Comparison of ENCODE assay signal across 28 mouse cellular contexts in the genomic region with DNA sequence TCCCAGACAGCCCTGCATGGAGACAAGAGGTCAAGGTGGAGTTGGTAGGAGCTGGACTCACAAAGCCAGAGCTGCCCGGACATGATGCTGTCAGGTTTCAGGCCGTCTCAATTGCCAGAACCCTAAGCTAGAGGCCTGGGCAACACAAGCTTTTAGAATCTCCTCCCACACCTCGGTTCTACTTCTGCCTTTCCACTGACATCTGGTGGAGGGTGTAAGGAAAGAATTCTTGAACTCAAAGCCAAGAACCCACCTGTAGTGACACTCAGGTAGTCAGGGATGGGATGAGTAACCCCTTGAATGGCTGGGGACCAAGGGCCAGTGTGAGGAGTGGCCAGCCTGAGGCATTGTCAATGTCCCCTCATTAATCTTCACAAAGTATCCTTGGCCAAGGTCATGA.
DNase-seq lines count a peak whose midpoint lies in the region; ATAC-seq and TF ChIP-seq lines count a peak whose summit lies in the region.
"Had no signal": no experiment of that assay in that cellular context is flagged by ENCODE, and none has a peak within 500 bp of the region (broad histone marks: within the 10 kb centered on the region; RNA-seq: fewer than 3 reads in every experiment).

No protein-coding gene starts in this region.

- H3K27ac ChIP-seq in hindbrain, embryonic 13.5 days = no peak overlapping the region
- H3K27ac ChIP-seq in hindbrain, embryonic 12.5 days = no peak overlapping the region
- peak overlapping the region; percentile 61 for H3K27ac ChIP-seq in layer of hippocampus, adult 2 months
- H3K27ac ChIP-seq: embryonic facial prominence, embryonic 12.5 days; hindbrain, embryonic 15.5 days; intestine, embryonic 15.5 days; liver, embryonic 14.5 days had no signal

- H3K4me1 ChIP-seq in hindbrain, embryonic 13.5 days (replicated peaks) = no peaks in the 10 kb centered on the region
- 0 out of 2 replicates have a peak, but pooled peaks cover 3% of the 10 kb centered on the region for H3K4me1 ChIP-seq in hindbrain, embryonic 12.5 days
- H3K4me1 ChIP-seq: embryonic facial prominence, embryonic 12.5 days; hindbrain, embryonic 15.5 days; intestine, embryonic 15.5 days had no signal

- H3K4me2 ChIP-seq in hindbrain, embryonic 13.5 days = no peak overlapping the region
- H3K4me2 ChIP-seq in hindbrain, embryonic 12.5 days (replicated peaks) = no peak overlapping the region
- H3K4me2 ChIP-seq: embryonic facial prominence, embryonic 12.5 days; heart, embryonic 12.5 days; hindbrain, embryonic 15.5 days; intestine, embryonic 15.5 days; midbrain, embryonic 11.5 days had no signal

- no peaks in the 10 kb centered on the region for H3K27me3 ChIP-seq in hindbrain, embryonic 13.5 days
- no peaks in the 10 kb centered on the region for H3K27me3 ChIP-seq in hindbrain, embryonic 12.5 days
- H3K27me3 ChIP-seq: embryonic facial prominence, embryonic 12.5 days; heart, embryonic 12.5 days; hindbrain, embryonic 15.5 days; intestine, embryonic 15.5 days had no signal

- H3K36me3 ChIP-seq in hindbrain, embryonic 13.5 days = peaks cover 23% of the 10 kb centered on the region
- peaks cover 18% of the 10 kb centered on the region for H3K36me3 ChIP-seq in hindbrain, embryonic 12.5 days
- H3K36me3 ChIP-seq: intestine, embryonic 15.5 days had no signal

- no peaks in the 10 kb centered on the region for H3K9me3 ChIP-seq in hindbrain, embryonic 13.5 days
- no peaks in the 10 kb centered on the region for H3K9me3 ChIP-seq in hindbrain, embryonic 12.5 days (replicated peaks)
- H3K9me3 ChIP-seq: embryonic facial prominence, embryonic 12.5 days; G1E; heart, embryonic 12.5 days; hindbrain, embryonic 15.5 days; intestine, embryonic 15.5 days had no signal

- H3K9ac ChIP-seq in hindbrain, embryonic 13.5 days = no peak overlapping the region
- H3K9ac ChIP-seq in hindbrain, embryonic 12.5 days = no peak overlapping the region
- H3K9ac ChIP-seq: embryonic facial prominence, embryonic 12.5 days; heart, embryonic 12.5 days; hindbrain, embryonic 15.5 days; intestine, embryonic 15.5 days; liver, embryonic 14.5 days had no signal

- H3K4me3 ChIP-seq in hindbrain, embryonic 13.5 days = no peak overlapping the region
- no peak overlapping the region for H3K4me3 ChIP-seq in hindbrain, embryonic 12.5 days
- H3K4me3 ChIP-seq in layer of hippocampus, adult 2 months = no peak overlapping the region
- H3K4me3 ChIP-seq: embryonic facial prominence, embryonic 12.5 days; heart, embryonic 12.5 days; hindbrain, embryonic 15.5 days; intestine, embryonic 15.5 days had no signal

- 72% methylated on average over 3 of the region's 3 CpGs for WGBS in hindbrain, embryonic 13.5 days
- WGBS in hindbrain, embryonic 12.5 days = 73% methylated on average over 3 of the region's 3 CpGs

- ATAC-seq in hindbrain, embryonic 13.5 days (ENCODE audit: low FRiP score) = peak; percentile 26; the same call in 1 of the 2 replicates
- ATAC-seq in hindbrain, embryonic 12.5 days (ENCODE audit: low FRiP score) = no peak
- ATAC-seq: intestine, embryonic 15.5 days; midbrain, embryonic 16.5 days had no signal

- peak; percentile 37 for TF ChIP-seq CTCF in layer of hippocampus, adult 2 months (conservative IDR thresholded peaks at IDR 0.05)

- peak; percentile 8 for DNase-seq in cerebellum, adult 11-12 months
- DNase-seq in cerebellum, postnatal 36 days = no peak
- no peak for DNase-seq in layer of hippocampus, adult 2 months (ENCODE audit: low spot score in 2 of 2)
- no peak for DNase-seq in layer of hippocampus, postnatal 14 days (ENCODE audit: low spot score in 2 of 2)
- peak; percentile 20 for DNase-seq in thymus, postnatal 0 days (ENCODE audit: low spot score)
- DNase-seq in thymus, postnatal 4 days = no peak
- DNase-seq: adrenal gland, adult 8-10 months; cerebellum, adult 9-10 months; embryo, embryonic 11 days; gastrocnemius, postnatal 25 days; heart, adult 18-20 months; heart, postnatal 4 days; kidney, adult 9 months; kidney, postnatal 36 days; lung, adult 2 months; right cerebral cortex, adult 18-20 months; spleen, adult 18-20 months; thymus, adult 2 months had no signal

Comparison
In these comparisons a context has a peak if more than half of its experiments do, and no peak if none do; other contexts are left out.
1. DNase-seq: peak in cerebellum, adult 11-12 months (single experiment) and thymus, postnatal 0 days (single experiment); none in cerebellum, postnatal 36 days (0 of 2), layer of hippocampus, adult 2 months (0 of 2), layer of hippocampus, postnatal 14 days (0 of 2) and thymus, postnatal 4 days (single experiment).